In genomic region chr10:111977584-111977983, GRCm38 (mm10) we compare ENCODE assay signal across 9 mouse cellular contexts. TPM values are rescaled to one million over a fixed set of nuclear protein-coding genes. Genes with fewer than 3 reads are reported as not detected.
A peak's percentile ranks its signal among the peaks of the same experiment; 100 is the strongest.
DNase-seq lines count a peak whose midpoint lies in the region; ATAC-seq and TF ChIP-seq lines count a peak whose summit lies in the region.
"Had no signal": no experiment of that assay in that cellular context is flagged by ENCODE, and none has a peak within 500 bp of the region (broad histone marks: within the 10 kb centered on the region; RNA-seq: fewer than 3 reads in every experiment).

No protein-coding gene starts in this region.

- ATAC-seq in midbrain, embryonic 11.5 days (ENCODE audit: low FRiP score) = 0 out of 2 replicates have a peak, but pooled peaks have one; percentile 22
- no peak for ATAC-seq in midbrain, embryonic 13.5 days
- no peak for ATAC-seq in kidney, postnatal 0 days (replicated peaks; ENCODE audit: low FRiP score, low read depth)
- no peak for ATAC-seq in liver, embryonic 14.5 days (ENCODE audit: insufficient read depth)

- no peak overlapping the region for H3K27ac ChIP-seq in midbrain, embryonic 11.5 days (ENCODE audit: low read depth, low read length)
- H3K27ac ChIP-seq in midbrain, embryonic 13.5 days = no peak overlapping the region
- no peak overlapping the region for H3K27ac ChIP-seq in embryonic fibroblast, embryonic 13.5 days (ENCODE audit: insufficient read depth, low read length)
- H3K27ac ChIP-seq in kidney, postnatal 0 days = no peak overlapping the region
- no peak overlapping the region for H3K27ac ChIP-seq in liver, embryonic 14.5 days
- H3K27ac ChIP-seq: heart, embryonic 13.5 days had no signal

- no peak overlapping the region for H3K4me2 ChIP-seq in midbrain, embryonic 11.5 days
- H3K4me2 ChIP-seq in midbrain, embryonic 13.5 days (replicated peaks) = no peak overlapping the region
- H3K4me2 ChIP-seq in kidney, postnatal 0 days (ENCODE audit: low read length) = no peak overlapping the region
- no peak overlapping the region for H3K4me2 ChIP-seq in liver, embryonic 14.5 days (ENCODE audit: low read depth)
- H3K4me2 ChIP-seq: heart, embryonic 13.5 days had no signal

- no peaks in the 10 kb centered on the region for H3K9me3 ChIP-seq in midbrain, embryonic 11.5 days (ENCODE audit: control insufficient read depth, low read length)
- H3K9me3 ChIP-seq in midbrain, embryonic 13.5 days = no peaks in the 10 kb centered on the region
- no peaks in the 10 kb centered on the region for H3K9me3 ChIP-seq in kidney, postnatal 0 days (replicated peaks; ENCODE audit: low read length)
- no peaks in the 10 kb centered on the region for H3K9me3 ChIP-seq in liver, embryonic 14.5 days (ENCODE audit: control insufficient read depth, low read length)
- H3K9me3 ChIP-seq: heart, embryonic 13.5 days had no signal

- DNase-seq in midbrain, embryonic 11.5 days (ENCODE audit: low spot score, missing footprints) = peak; percentile 96
- peak; percentile 57 for DNase-seq in adrenal gland, postnatal 14 days
- DNase-seq in kidney, postnatal 0 days (ENCODE audit: low spot score) = peak; percentile 74
- peak in 2 of 3 experiments; percentile 39 to 45 for DNase-seq in liver, embryonic 14.5 days (ENCODE audit: low read depth in 3 of 3, low spot score in 3 of 3)
- DNase-seq in retina, postnatal 1 day = peak; percentile 67
- peak; percentile 70 for DNase-seq in thymus, postnatal 4 days

- peaks cover 8% of the 10 kb centered on the region; the same call in 1 of the 2 replicates for H3K36me3 ChIP-seq in midbrain, embryonic 11.5 days (ENCODE audit: control insufficient read depth, insufficient read depth, low read length)
- H3K36me3 ChIP-seq in midbrain, embryonic 13.5 days = peaks cover 51% of the 10 kb centered on the region
- peaks cover 39% of the 10 kb centered on the region for H3K36me3 ChIP-seq in kidney, postnatal 0 days (ENCODE audit: insufficient read depth, low read length)
- peaks cover 17% of the 10 kb centered on the region for H3K36me3 ChIP-seq in liver, embryonic 14.5 days (replicated peaks; ENCODE audit: control insufficient read depth, insufficient read depth, low read depth)

- 48% methylated on average over 5 of the region's 5 CpGs for WGBS in midbrain, embryonic 11.5 days
- 46% methylated on average over 5 of the region's 5 CpGs for WGBS in midbrain, embryonic 13.5 days
- 38% methylated on average over 5 of the region's 5 CpGs for WGBS in kidney, postnatal 0 days
- WGBS in liver, embryonic 14.5 days (ENCODE audit: insufficient replicate concordance) = 33% methylated on average over 5 of the region's 5 CpGs

- H3K9ac ChIP-seq in midbrain, embryonic 11.5 days (ENCODE audit: low read length) = no peak overlapping the region
- H3K9ac ChIP-seq in midbrain, embryonic 13.5 days (replicated peaks) = no peak overlapping the region
- no peak overlapping the region for H3K9ac ChIP-seq in kidney, postnatal 0 days (ENCODE audit: low read depth, low read length)
- H3K9ac ChIP-seq in liver, embryonic 14.5 days (replicated peaks) = no peak overlapping the region
- H3K9ac ChIP-seq: heart, embryonic 13.5 days had no signal

- TF ChIP-seq EP300 in liver, embryonic 14.5 days (IDR thresholded peaks at IDR 0.05; ENCODE audit: low read depth) = no peak

- TF ChIP-seq POLR2A in embryonic fibroblast, embryonic 13.5 days (IDR thresholded peaks at IDR 0.05; ENCODE audit: low read depth, low read length) = no peak

- H3K4me1 ChIP-seq in midbrain, embryonic 11.5 days (ENCODE audit: control insufficient read depth, insufficient read depth, low read length) = peaks cover 6% of the 10 kb centered on the region
- H3K4me1 ChIP-seq in midbrain, embryonic 13.5 days (replicated peaks) = peaks cover 9% of the 10 kb centered on the region
- H3K4me1 ChIP-seq in embryonic fibroblast, embryonic 13.5 days (ENCODE audit: control insufficient read depth, insufficient read depth, low read length) = no peaks in the 10 kb centered on the region; the same call in 1 of the 2 replicates
- peaks cover 7% of the 10 kb centered on the region for H3K4me1 ChIP-seq in kidney, postnatal 0 days (replicated peaks; ENCODE audit: insufficient read depth, low read length)
- peaks cover 0 to 6% of the 10 kb centered on the region in 2 experiments; a peak in 3 of 4 replicates for H3K4me1 ChIP-seq in liver, embryonic 14.5 days (replicated peaks; ENCODE audit: control insufficient read depth in 2 of 2, insufficient read depth in 2 of 2, low read length in 1 of 2)

- H3K4me3 ChIP-seq in midbrain, embryonic 11.5 days (ENCODE audit: low read depth, low read length) = no peak overlapping the region
- H3K4me3 ChIP-seq in midbrain, embryonic 13.5 days (replicated peaks) = no peak overlapping the region
- no peak overlapping the region for H3K4me3 ChIP-seq in embryonic fibroblast, embryonic 13.5 days (ENCODE audit: insufficient read depth, low read length)
- no peak overlapping the region for H3K4me3 ChIP-seq in kidney, postnatal 0 days (replicated peaks; ENCODE audit: low read depth, low read length)
- H3K4me3 ChIP-seq in liver, embryonic 14.5 days (ENCODE audit: insufficient read depth in 1 of 2, low read depth in 2 of 2, low read length in 2 of 2) = no peak overlapping the region
- H3K4me3 ChIP-seq: heart, embryonic 13.5 days had no signal

- H3K27me3 ChIP-seq in midbrain, embryonic 11.5 days (ENCODE audit: control insufficient read depth, insufficient read depth, low read length) = no peaks in the 10 kb centered on the region
- no peaks in the 10 kb centered on the region for H3K27me3 ChIP-seq in midbrain, embryonic 13.5 days
- no peaks in the 10 kb centered on the region for H3K27me3 ChIP-seq in kidney, postnatal 0 days (ENCODE audit: insufficient read depth, low read length)
- no peaks in the 10 kb centered on the region for H3K27me3 ChIP-seq in liver, embryonic 14.5 days (ENCODE audit: control insufficient read depth, insufficient read depth, low read length)
- H3K27me3 ChIP-seq: heart, embryonic 13.5 days had no signal

- TF ChIP-seq CTCF in embryonic fibroblast, embryonic 13.5 days (IDR thresholded peaks at IDR 0.05; ENCODE audit: borderline replicate concordance, insufficient read depth, low read length) = peak; percentile 81; the same call in 1 of the 2 replicates
- TF ChIP-seq CTCF in kidney, postnatal 0 days (IDR thresholded peaks at IDR 0.05; ENCODE audit: low read depth) = peak; percentile 92
- peak; percentile 92 for TF ChIP-seq CTCF in liver, embryonic 14.5 days (IDR thresholded peaks at IDR 0.05; ENCODE audit: low read depth)

RNA-seq across cellular contexts. Expression of gene Krr1, which starts 5.1 kb away (rescaled TPM):
- polyA plus RNA-seq in midbrain, embryonic 11.5 days (2014; fragmentation: Nextera tagmentation; extraction: Ambion mirVana) = 69.0 and 82.0 TPM in 2 replicates
- polyA plus RNA-seq in midbrain, embryonic 13.5 days (2015; fragmentation: Nextera tagmentation; extraction: Ambion mirVana) = 47.3 and 48.9 TPM in 2 replicates
- total RNA-seq in adrenal gland, postnatal 14 days (2021) = 31.3 and 34.2 TPM in 2 replicates
- 37.6 and 39.3 TPM in 2 replicates for polyA plus RNA-seq in embryonic fibroblast, embryonic 13.5 days (2011; ENCODE audit: insufficient read length, low read depth, missing spikeins)
- 32.0 and 37.1 TPM in 2 replicates for polyA plus RNA-seq in kidney, postnatal 0 days (2015; fragmentation: Nextera tagmentation; extraction: Ambion mirVana)
- polyA plus RNA-seq in liver, embryonic 14.5 days (2012; rRNA removed) = 5.3 and 9.9 TPM in 2 replicates
- 22.1 and 24.8 TPM in 2 replicates for polyA plus RNA-seq in liver, embryonic 14.5 days (2014; fragmentation: Nextera tagmentation; extraction: Ambion mirVana)

RNA-seq across cellular contexts. Expression of gene Glipr1, which starts 24.8 kb away (rescaled TPM):
- 0.49 and 0.57 TPM in 2 replicates for polyA plus RNA-seq in midbrain, embryonic 11.5 days (2014; fragmentation: Nextera tagmentation; extraction: Ambion mirVana)
- 0.36 and 0.45 TPM in 2 replicates for polyA plus RNA-seq in midbrain, embryonic 13.5 days (2015; fragmentation: Nextera tagmentation; extraction: Ambion mirVana)
- 0.78 and 4.0 TPM in 2 replicates for total RNA-seq in adrenal gland, postnatal 14 days (2021)
- polyA plus RNA-seq in embryonic fibroblast, embryonic 13.5 days (2011; ENCODE audit: insufficient read length, low read depth, missing spikeins) = 28.6 and 54.2 TPM in 2 replicates
- polyA plus RNA-seq in kidney, postnatal 0 days (2015; fragmentation: Nextera tagmentation; extraction: Ambion mirVana) = 1.3 and 2.4 TPM in 2 replicates
- polyA plus RNA-seq in liver, embryonic 14.5 days (2012; rRNA removed) = 8.0 and 9.7 TPM in 2 replicates
- polyA plus RNA-seq in liver, embryonic 14.5 days (2014; fragmentation: Nextera tagmentation; extraction: Ambion mirVana) = 7.6 and 8.7 TPM in 2 replicates

Comparison
In these comparisons a context has a peak if more than half of its experiments do, and no peak if none do; other contexts are left out.
1. DNase-seq: peak in every context shown above with its lines; median percentile 96 in midbrain, embryonic 11.5 days; 74 in kidney, postnatal 0 days; 70 in thymus, postnatal 4 days; 67 in retina, postnatal 1 day; 57 in adrenal gland, postnatal 14 days; 42 in liver, embryonic 14.5 days.